Mouse (Mus musculus) megakaryocyte progenitor cell, adult 5-6 weeks (primary cell): ENCODE data around the gene Hist1h2bb. TPM values are rescaled to one million over a fixed set of nuclear protein-coding genes. Genes with fewer than 3 reads are reported as not detected.
"Not testable (repeated sequence)": the region's sequence is repeated elsewhere in the genome, so short reads cannot be mapped to it uniquely, and the experiment has no call there.

ENCODE experiments used
- ATAC-seq: replicated peaks from 2 replicates; pipeline ENCODE4 v1.8.0; 2016; ENCODE audit warnings: mild to moderate bottlenecking, moderate TSS enrichment, inconsistent platforms; ENCODE audit not compliant: poor library complexity
- total RNA-seq, 2 experiments: library from RNA; stranded (forward) in 1 of 2; stranded (reverse) in 1 of 2; fragments of 157-497, 149-512 nt in 1 of 2; fragments of 200-1000 nt in 1 of 2; gene quantifications; 2 replicates each; pipeline versions ENCODE4 v1.2.3 to v1.2.4; 2015 to 2017

Hist1h2bb gene
- total RNA-seq, 2 experiments from 2014 or later: 232 to 3,268 TPM

GRCm38 (mm10) chr13:23763586-23764323 lies 17.2 kb downstream of the Hist1h2bb start, which contains the start of gene Hist1h1a:
Hist1h1a (plus strand) TSS chr13:23763666.
- ATAC-seq: peak; percentile 43

- no peak for ATAC-seq
These were observed 18.0 kb downstream of the Hist1h2bb start for GRCm38 (mm10) chr13:23764324-23765171.

GRCm38 (mm10) chr13:23765172-23765513 lies 18.6 kb downstream of the Hist1h2bb start:
- no peak for ATAC-seq

GRCm38 (mm10) chr13:23766772-23767171 lies 20.2 kb downstream of the Hist1h2bb start:
- ATAC-seq: no peak

- ATAC-seq: peak; percentile 39
These were observed 22.4 kb downstream of the Hist1h2bb start for GRCm38 (mm10) chr13:23768834-23769397.

- ATAC-seq: not testable (repeated sequence)
These were observed 23.1 kb downstream of the Hist1h2bb start, which contains the start of gene Trim38 for GRCm38 (mm10) chr13:23769613-23770012. Trim38 (plus strand) TSS chr13:23769913.

GRCm38 (mm10) chr13:23772561-23773313 lies 26.2 kb downstream of the Hist1h2bb start:
- peak; percentile 89 for ATAC-seq

- peak; percentile 74 for ATAC-seq
These were observed 31.8 kb downstream of the Hist1h2bb start for GRCm38 (mm10) chr13:23778339-23778738.

- peak; percentile 46; the same call in 1 of the 2 replicates for ATAC-seq
These were observed 32.5 kb downstream of the Hist1h2bb start for GRCm38 (mm10) chr13:23779025-23779424.

GRCm38 (mm10) chr13:23792520-23792919 lies 46.0 kb downstream of the Hist1h2bb start:
- ATAC-seq: peak; percentile 88

Other genes starting within 250 kb of the Hist1h2bb start
Only the 30 nearest of the 37 such genes appear.
- 8.5 and 9.3 TPM in 2 replicates for gene Hist1h1d, start 193.5 kb upstream of the Hist1h2bb start, total RNA-seq (2015)
- gene Hist1h1d, start 193.5 kb upstream of the Hist1h2bb start, total RNA-seq (2017): 112 TPM in 2 replicates
- gene Hist1h3e, start 184.4 kb upstream of the Hist1h2bb start, total RNA-seq (2015): 98.5 and 110 TPM in 2 replicates
- gene Hist1h3e, start 184.4 kb upstream of the Hist1h2bb start, total RNA-seq (2017): 286 and 398 TPM in 2 replicates
- gene Hist1h2ae, start 175.5 kb upstream of the Hist1h2bb start, total RNA-seq (2015): 5.3 and 9.4 TPM in 2 replicates
- gene Hist1h2ae, start 175.5 kb upstream of the Hist1h2bb start, total RNA-seq (2017): 249 and 287 TPM in 2 replicates
- 285 and 322 TPM in 2 replicates for gene Hist1h2bg, start 175.3 kb upstream of the Hist1h2bb start, total RNA-seq (2015)
- 1,174 and 1,244 TPM in 2 replicates for gene Hist1h2bg, start 175.3 kb upstream of the Hist1h2bb start, total RNA-seq (2017)
- 321 and 327 TPM in 2 replicates for gene Hist1h2bf, start 172.5 kb upstream of the Hist1h2bb start, total RNA-seq (2015)
- gene Hist1h2bf, start 172.5 kb upstream of the Hist1h2bb start, total RNA-seq (2017): 466 and 575 TPM in 2 replicates
- 1.9 and 3.4 TPM in 2 replicates for gene Hist1h2ad, start 172.4 kb upstream of the Hist1h2bb start, total RNA-seq (2015)
- gene Hist1h2ad, start 172.4 kb upstream of the Hist1h2bb start, total RNA-seq (2017): 229 and 1,060 TPM in 2 replicates
- gene Hist1h3d, start 171.0 kb upstream of the Hist1h2bb start, total RNA-seq (2015): 105 and 131 TPM in 2 replicates
- 118 and 137 TPM in 2 replicates for gene Hist1h3d, start 171.0 kb upstream of the Hist1h2bb start, total RNA-seq (2017)
- gene Hist1h4d, start 165.1 kb upstream of the Hist1h2bb start, total RNA-seq (2015): 492 and 526 TPM in 2 replicates
- gene Hist1h4d, start 165.1 kb upstream of the Hist1h2bb start, total RNA-seq (2017): 951 and 1,054 TPM in 2 replicates
- gene Hist1h2be, start 125.6 kb upstream of the Hist1h2bb start, total RNA-seq (2015): 7.7 and 11.7 TPM in 2 replicates
- gene Hist1h2be, start 125.6 kb upstream of the Hist1h2bb start, total RNA-seq (2017): 85.8 and 90.5 TPM in 2 replicates
- 297 TPM in 2 replicates for gene Hist1h1e, start 124.2 kb upstream of the Hist1h2bb start, total RNA-seq (2015)
- 260 and 272 TPM in 2 replicates for gene Hist1h1e, start 124.2 kb upstream of the Hist1h2bb start, total RNA-seq (2017)
- gene Hist1h2ac, start 62.8 kb upstream of the Hist1h2bb start, total RNA-seq (2015): 17.1 and 19.7 TPM in 2 replicates
- gene Hist1h2ac, start 62.8 kb upstream of the Hist1h2bb start, total RNA-seq (2017): 101 and 110 TPM in 2 replicates
- 36.2 and 54.1 TPM in 2 replicates for gene Hist1h2bc, start 62.5 kb upstream of the Hist1h2bb start, total RNA-seq (2015)
- 196 and 235 TPM in 2 replicates for gene Hist1h2bc, start 62.5 kb upstream of the Hist1h2bb start, total RNA-seq (2017)
- not detected in 2 replicates for gene Hist1h1t, start 50.9 kb upstream of the Hist1h2bb start, total RNA-seq (2015)
- gene Hist1h1t, start 50.9 kb upstream of the Hist1h2bb start, total RNA-seq (2017): 0.29 TPM in 1 of 2 replicates, not detected in the other
- 45.1 and 51.9 TPM in 2 replicates for gene Hist1h4c, start 48.3 kb upstream of the Hist1h2bb start, total RNA-seq (2015)
- gene Hist1h4c, start 48.3 kb upstream of the Hist1h2bb start, total RNA-seq (2017): 238 and 311 TPM in 2 replicates
- 15.9 and 16.6 TPM in 2 replicates for gene Hfe, start 35.9 kb upstream of the Hist1h2bb start, total RNA-seq (2015)
- 6.0 and 8.7 TPM in 2 replicates for gene Hfe, start 35.9 kb upstream of the Hist1h2bb start, total RNA-seq (2017)
- 103 and 110 TPM in 2 replicates for gene Hist1h1c, start 7.9 kb upstream of the Hist1h2bb start, total RNA-seq (2015)
- 686 and 791 TPM in 2 replicates for gene Hist1h1c, start 7.9 kb upstream of the Hist1h2bb start, total RNA-seq (2017)
- 88.8 and 93.1 TPM in 2 replicates for gene Hist1h3c, start 1.1 kb upstream of the Hist1h2bb start, total RNA-seq (2015)
- gene Hist1h3c, start 1.1 kb upstream of the Hist1h2bb start, total RNA-seq (2017): 555 and 756 TPM in 2 replicates
- 28.1 and 45.4 TPM in 2 replicates for gene Hist1h2ab, start 4.4 kb downstream of the Hist1h2bb start, total RNA-seq (2015)
- 2,397 and 3,405 TPM in 2 replicates for gene Hist1h2ab, start 4.4 kb downstream of the Hist1h2bb start, total RNA-seq (2017)
- 332 and 371 TPM in 2 replicates for gene Hist1h3b, start 5.5 kb downstream of the Hist1h2bb start, total RNA-seq (2015)
- 579 and 647 TPM in 2 replicates for gene Hist1h3b, start 5.5 kb downstream of the Hist1h2bb start, total RNA-seq (2017)
- 33.6 and 56.1 TPM in 2 replicates for gene Hist1h4b, start 10.3 kb downstream of the Hist1h2bb start, total RNA-seq (2015)
- gene Hist1h4b, start 10.3 kb downstream of the Hist1h2bb start, total RNA-seq (2017): 548 and 759 TPM in 2 replicates
- gene Hist1h4a, start 14.5 kb downstream of the Hist1h2bb start, total RNA-seq (2015): 39.5 and 40.4 TPM in 2 replicates
- 492 and 698 TPM in 2 replicates for gene Hist1h4a, start 14.5 kb downstream of the Hist1h2bb start, total RNA-seq (2017)
- 47.7 and 63.0 TPM in 2 replicates for gene Hist1h3a, start 15.7 kb downstream of the Hist1h2bb start, total RNA-seq (2015)
- gene Hist1h3a, start 15.7 kb downstream of the Hist1h2bb start, total RNA-seq (2017): 393 and 612 TPM in 2 replicates
- gene Hist1h1a, start 16.9 kb downstream of the Hist1h2bb start, total RNA-seq (2015): 151 and 174 TPM in 2 replicates
- gene Hist1h1a, start 16.9 kb downstream of the Hist1h2bb start, total RNA-seq (2017): 2,111 and 2,271 TPM in 2 replicates
- not detected in 2 replicates for gene Trim38, start 23.2 kb downstream of the Hist1h2bb start, total RNA-seq (2015)
- gene Trim38, start 23.2 kb downstream of the Hist1h2bb start, total RNA-seq (2017): 0.42 TPM in 1 of 2 replicates, not detected in the other
- not detected in 2 replicates for gene Slc17a2, start 60.3 kb downstream of the Hist1h2bb start, total RNA-seq (2015)
- gene Slc17a2, start 60.3 kb downstream of the Hist1h2bb start, total RNA-seq (2017): not detected in 2 replicates
- gene Slc17a3, start 92.7 kb downstream of the Hist1h2bb start, total RNA-seq (2015): 0.39 TPM in 1 of 2 replicates, not detected in the other
- 0.10 TPM in 1 of 2 replicates, not detected in the other for gene Slc17a3, start 92.7 kb downstream of the Hist1h2bb start, total RNA-seq (2017)
- not detected in 2 replicates for gene Slc17a1, start 121.0 kb downstream of the Hist1h2bb start, total RNA-seq (2015)
- not detected in 2 replicates for gene Slc17a1, start 121.0 kb downstream of the Hist1h2bb start, total RNA-seq (2017)
- gene Slc17a4, start 168.3 kb downstream of the Hist1h2bb start, total RNA-seq (2015): not detected in 2 replicates
- 0.33 TPM in 1 of 2 replicates, not detected in the other for gene Slc17a4, start 168.3 kb downstream of the Hist1h2bb start, total RNA-seq (2017)
- not detected in 2 replicates for gene Hist1h2ba, start 187.4 kb downstream of the Hist1h2bb start, total RNA-seq (2015)
- gene Hist1h2ba, start 187.4 kb downstream of the Hist1h2bb start, total RNA-seq (2017): not detected in 2 replicates
- gene Hist1h2aa, start 187.7 kb downstream of the Hist1h2bb start, total RNA-seq (2015): not detected in 2 replicates
- not detected in 2 replicates for gene Hist1h2aa, start 187.7 kb downstream of the Hist1h2bb start, total RNA-seq (2017)